Mouse (Mus musculus) spleen, adult 2 months (tissue): ENCODE data around the gene Nomo1.

Source experiments
- CTCF ChIP-seq: fragments of 200-500 bp; IDR thresholded peaks from 2 replicates; pipeline ENCODE4 v1.5.1; 2011; ENCODE audit warnings: mild to moderate bottlenecking, inconsistent platforms; ENCODE audit not compliant: insufficient read depth, insufficient read length, insufficient replicate concordance; ENCODE audit errors: extremely low read depth
- POLR2A ChIP-seq: fragments of 200-500 bp; IDR thresholded peaks from 2 replicates; pipeline ENCODE4 v1.6.1; 2011; ENCODE audit warnings: low read depth, low read length, inconsistent platforms

DNA sequence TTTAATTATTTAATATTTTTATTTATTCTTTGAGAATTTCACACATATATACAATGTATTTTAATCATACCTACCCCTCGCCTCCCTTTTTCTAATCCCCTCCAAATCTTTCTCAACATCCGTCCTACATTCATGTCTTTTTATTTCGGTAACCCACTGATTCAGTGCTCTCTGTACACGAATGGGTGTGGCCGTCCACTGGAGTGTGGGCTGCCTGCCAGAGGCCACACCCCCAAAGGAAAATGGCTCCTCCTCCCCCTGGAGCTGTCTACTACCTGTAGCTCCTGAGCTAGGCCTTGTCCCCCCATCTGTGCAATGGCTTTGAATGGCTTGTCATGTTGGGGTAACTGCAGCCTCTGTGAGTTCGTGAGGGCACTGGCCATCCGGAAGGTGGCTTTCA is 43.3 kb downstream of the Nomo1 start:
- TF ChIP-seq CTCF (no peak), POLR2A (no peak)
